Mouse (Mus musculus) CD4-positive naive resting alpha-beta T cell, adult 57 days (primary cell): ENCODE data around the gene Mrpl16. TPM values are rescaled to one million over a fixed set of nuclear protein-coding genes. Genes with fewer than 3 reads are reported as not detected.

Source experiments
- total RNA-seq: library from RNA; stranded (reverse); gene quantifications from one replicate; pipeline ENCODE4 v1.2.4, GENCODE M21; 2023

Mrpl16 gene
- 22.4 TPM for total RNA-seq

DNA sequence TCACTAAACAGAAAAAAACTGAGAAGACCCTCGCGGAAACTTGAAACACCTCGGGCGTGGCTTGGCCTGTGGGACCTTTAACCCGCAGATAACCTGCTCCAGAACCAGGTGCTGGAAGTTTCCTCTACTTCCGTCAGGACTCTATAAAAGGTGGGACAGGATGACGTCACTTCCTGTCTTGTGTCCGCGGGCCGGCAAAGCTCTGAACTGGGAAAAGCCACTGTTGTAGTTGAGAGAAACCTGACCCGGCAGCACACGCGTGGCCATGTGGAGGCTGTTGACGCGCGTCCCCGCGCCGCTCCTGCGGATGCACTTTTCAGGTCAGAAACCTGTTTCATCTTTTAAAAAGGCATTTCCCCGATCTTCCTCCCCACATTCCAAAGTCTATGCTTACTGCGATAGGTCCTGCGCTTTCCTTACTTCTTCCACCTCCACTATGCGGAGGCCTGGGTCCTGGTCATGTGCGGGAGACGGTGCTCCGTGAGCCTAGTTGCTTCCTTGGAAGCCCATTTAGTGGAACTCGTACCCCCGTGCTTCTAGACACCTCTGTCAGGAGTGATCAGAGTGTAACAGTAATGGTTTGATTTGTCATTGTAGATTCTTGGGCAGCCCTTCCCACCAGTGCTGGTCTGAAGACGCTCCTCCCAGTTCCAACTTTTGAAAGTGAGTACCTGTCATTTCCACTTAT lies at the start of gene Mrpl16:
Gene Mrpl16, plus strand, starts transcription at position 187 of the 688 bp plus-strand sequence.

GRCm38 (mm10) chr19:11747298-11747697 lies 22.9 kb upstream of the Mrpl16 start, which contains the start of gene Gif:
TSS of gene Gif (plus strand) at chr19:11747554.

DNA sequence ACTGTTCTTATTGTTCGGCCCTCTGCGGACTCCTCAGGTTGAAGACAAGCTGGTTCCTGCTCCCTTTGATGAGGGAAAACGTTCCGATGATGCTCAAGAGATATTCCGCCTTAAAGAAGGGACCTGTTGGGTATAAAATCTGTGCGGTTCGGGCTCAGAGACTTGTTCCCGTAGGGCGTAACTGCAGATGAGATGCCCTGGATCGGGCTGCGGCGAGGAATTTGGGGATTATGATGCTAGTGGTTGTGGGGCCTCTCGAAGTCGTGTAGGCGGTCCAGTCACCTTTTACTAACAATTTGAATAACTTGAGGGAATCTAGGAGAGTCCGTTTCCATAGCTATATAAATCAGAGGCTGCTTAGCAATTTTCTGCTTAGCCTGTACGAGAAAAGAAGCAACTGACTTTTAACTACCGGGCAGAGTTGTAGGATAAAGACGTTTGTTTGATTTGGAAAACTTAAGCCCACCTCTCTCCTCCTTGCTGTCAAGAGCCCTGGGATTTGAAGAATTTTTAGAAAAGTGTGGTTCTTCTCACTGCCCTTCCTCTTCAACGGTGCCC lies 49.0 kb downstream of the Mrpl16 start, which contains the start of gene Stx3:
Gene Stx3, minus strand, starts transcription at position 261 of the 558 bp plus-strand sequence.

Other genes with a start within 250 kb of the Mrpl16 start
- not detected for gene Ms4a4d, start 233.6 kb upstream of the Mrpl16 start, total RNA-seq
- gene Ms4a6d, start 165.5 kb upstream of the Mrpl16 start, total RNA-seq = 9.2 TPM
- not detected for gene Ms4a2, start 146.7 kb upstream of the Mrpl16 start, total RNA-seq
- not detected for gene Ms4a3, start 129.5 kb upstream of the Mrpl16 start, total RNA-seq
- not detected for gene Oosp2, start 109.8 kb upstream of the Mrpl16 start, total RNA-seq
- gene Oosp1, start 79.2 kb upstream of the Mrpl16 start, total RNA-seq = 1.4 TPM
- not detected for gene Oosp3, start 73.3 kb upstream of the Mrpl16 start, total RNA-seq
- gene Gif, start 22.8 kb upstream of the Mrpl16 start, total RNA-seq = not detected
- 9.5 TPM for gene Stx3, start 49.0 kb downstream of the Mrpl16 start, total RNA-seq
- not detected for gene Olfr1417, start 68.8 kb downstream of the Mrpl16 start, total RNA-seq
- gene Olfr1418, start 90.7 kb downstream of the Mrpl16 start, total RNA-seq = not detected
- gene Olfr1419, start 104.7 kb downstream of the Mrpl16 start, total RNA-seq = not detected
- gene Olfr1420, start 116.2 kb downstream of the Mrpl16 start, total RNA-seq = not detected
- 54.0 TPM for gene Patl1, start 142.0 kb downstream of the Mrpl16 start, total RNA-seq
- gene Osbp, start 195.6 kb downstream of the Mrpl16 start, total RNA-seq = 44.4 TPM